Mouse (Mus musculus) adrenal gland, adult (tissue): ENCODE results near the gene Gm28230.

Experiments used
- DNase-seq, 2 experiments: peaks; one replicate each; pipeline ENCODE4 v3.0.0; 2022 to 2023; ENCODE audit warnings: low spot score in 1 of 2; ENCODE audit not compliant: inconsistent age in 2 of 2

Gene Gm28230

GRCm38 (mm10) chr2:74721882-74722281, 4.6 kb upstream of the Gm28230 start:
- no peak for DNase-seq

- DNase-seq, result no peak
These were observed 3.6 kb upstream of the Gm28230 start for GRCm38 (mm10) chr2:74722949-74723348.

GRCm38 (mm10) chr2:74724244-74725015, 2.1 kb upstream of the Gm28230 start:
- DNase-seq, result no peak

GRCm38 (mm10) chr2:74725171-74725570, 1.4 kb upstream of the Gm28230 start:
- DNase-seq, result no peak

- DNase-seq, result no peak
These were observed 578 bp downstream of the Gm28230 start for GRCm38 (mm10) chr2:74726973-74727639.

- no peak for DNase-seq
These were observed 1.2 kb downstream of the Gm28230 start for GRCm38 (mm10) chr2:74727640-74728302.

GRCm38 (mm10) chr2:74728303-74728680, 1.8 kb downstream of the Gm28230 start:
- no peak for DNase-seq

GRCm38 (mm10) chr2:74730331-74730730, 3.8 kb downstream of the Gm28230 start:
- DNase-seq, result no peak

- no peak for DNase-seq
These were observed 4.5 kb downstream of the Gm28230 start for GRCm38 (mm10) chr2:74731055-74731454.

- DNase-seq, result no peak
These were observed 5.4 kb downstream of the Gm28230 start for GRCm38 (mm10) chr2:74731799-74732512.

- DNase-seq, result no peak
These were observed 6.2 kb downstream of the Gm28230 start for GRCm38 (mm10) chr2:74732513-74733316.

GRCm38 (mm10) chr2:74733317-74733661, 6.8 kb downstream of the Gm28230 start:
- DNase-seq, result no peak

GRCm38 (mm10) chr2:74733765-74734164, 7.2 kb downstream of the Gm28230 start:
- DNase-seq, result no peak

- no peak for DNase-seq
These were observed 7.9 kb downstream of the Gm28230 start for GRCm38 (mm10) chr2:74734451-74734850.

GRCm38 (mm10) chr2:74734996-74735811, 8.7 kb downstream of the Gm28230 start:
- DNase-seq, result no peak

GRCm38 (mm10) chr2:74735851-74736687, 9.5 kb downstream of the Gm28230 start:
- DNase-seq, result no peak

- DNase-seq, result no peak
These were observed 10.4 kb downstream of the Gm28230 start for GRCm38 (mm10) chr2:74736688-74737577.

GRCm38 (mm10) chr2:74737578-74738070, 11.1 kb downstream of the Gm28230 start:
- no peak for DNase-seq
